ENCODE assay signal across 16 mouse cellular contexts in the genomic region with DNA sequence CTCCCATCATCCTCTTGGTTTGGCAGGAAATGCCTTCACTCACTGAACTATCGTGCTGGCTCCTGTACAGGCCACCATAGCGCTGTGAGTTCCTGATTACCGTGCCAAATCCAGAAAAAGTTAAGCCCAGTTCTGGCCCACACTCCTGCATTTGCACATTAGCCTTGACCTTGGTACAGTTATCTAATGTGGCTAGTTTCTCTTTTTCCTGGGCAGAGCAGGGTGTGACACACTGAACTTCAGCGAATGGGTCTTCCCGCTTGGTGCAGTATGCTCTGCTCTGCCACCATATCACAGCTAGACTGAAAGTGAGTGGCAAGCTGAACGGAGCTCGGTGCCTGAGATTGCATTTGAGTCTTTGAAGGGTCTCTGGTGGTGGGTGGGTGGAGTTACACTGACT. TPM values are rescaled to one million over a fixed set of nuclear protein-coding genes. Genes with fewer than 3 reads are reported as not detected.
DNase-seq lines count a peak whose midpoint lies in the region; ATAC-seq and TF ChIP-seq lines count a peak whose summit lies in the region.
"Had no signal": no experiment of that assay in that cellular context is flagged by ENCODE, and none has a peak within 500 bp of the region (broad histone marks: within the 10 kb centered on the region; RNA-seq: fewer than 3 reads in every experiment).

No protein-coding gene starts in this region.

- peak; percentile 24 for ATAC-seq in lung, embryonic 14.5 days (ENCODE audit: insufficient read depth)

- no peak overlapping the region for H3K4me3 ChIP-seq in lung, embryonic 14.5 days (ENCODE audit: low read depth, low read length)
- H3K4me3 ChIP-seq in thymus, adult 2 months (ENCODE audit: control insufficient read depth, insufficient read depth, low read length), result no peak overlapping the region
- H3K4me3 ChIP-seq: forebrain, embryonic 12.5 days; heart, embryonic 13.5 days; limb, embryonic 12.5 days; neural tube, embryonic 12.5 days had no signal

- no peaks in the 10 kb centered on the region; the same call in 1 of the 2 replicates for H3K4me1 ChIP-seq in lung, embryonic 14.5 days (ENCODE audit: insufficient read depth)
- no peaks in the 10 kb centered on the region for H3K4me1 ChIP-seq in thymus, adult 2 months (replicated peaks; ENCODE audit: control insufficient read depth, insufficient read depth, low read length)
- H3K4me1 ChIP-seq: forebrain, embryonic 12.5 days had no signal

- DNase-seq in heart, adult 11 months, result peak; percentile 93
- DNase-seq in heart, adult 9 months (ENCODE audit: low spot score in 2 of 2), result no peak
- DNase-seq in lung, embryonic 14.5 days, result no peak
- DNase-seq in lung, postnatal 14 days, result no peak
- peak; percentile 52 for DNase-seq in adipocyte (ENCODE audit: low spot score)
- peak; percentile 59 to 71 for DNase-seq in kidney, postnatal 36 days
- DNase-seq in thymus, adult 2 months, result no peak
- DNase-seq in embryo, embryonic 10.5 days (ENCODE audit: low spot score), result no peak
- DNase-seq: cerebellum, adult 9-10 months; gastrocnemius, postnatal 14 days; layer of hippocampus, adult 9-11 months; right cerebral cortex, postnatal 4 days had no signal

- no peaks in the 10 kb centered on the region for H3K36me3 ChIP-seq in lung, embryonic 14.5 days (ENCODE audit: insufficient read depth)
- no peaks in the 10 kb centered on the region for H3K36me3 ChIP-seq in thymus, adult 2 months (ENCODE audit: control insufficient read depth, insufficient read depth, low read length)
- H3K36me3 ChIP-seq: forebrain, embryonic 12.5 days; heart, embryonic 13.5 days; limb, embryonic 12.5 days; neural tube, embryonic 12.5 days had no signal

- no peak for TF ChIP-seq POLR2A in thymus, adult 2 months (IDR thresholded peaks at IDR 0.05; ENCODE audit: control insufficient read depth, extremely low read depth, insufficient read depth, low read length, poor library complexity)

- WGBS in lung, embryonic 14.5 days, result 64% methylated on average over 7 of the region's 7 CpGs
- 88% methylated on average over 7 of the region's 7 CpGs for WGBS in thymus, adult 2 months

- H3K9ac ChIP-seq in lung, embryonic 14.5 days, result no peak overlapping the region
- H3K9ac ChIP-seq: forebrain, embryonic 12.5 days; heart, embryonic 13.5 days; limb, embryonic 12.5 days; neural tube, embryonic 12.5 days had no signal

- no peaks in the 10 kb centered on the region for H3K27me3 ChIP-seq in lung, embryonic 14.5 days (ENCODE audit: insufficient read depth, low read length)
- H3K27me3 ChIP-seq in thymus, adult 2 months (ENCODE audit: control insufficient read depth, insufficient read depth, low read length), result no peaks in the 10 kb centered on the region
- H3K27me3 ChIP-seq: forebrain, embryonic 12.5 days; heart, embryonic 13.5 days; limb, embryonic 12.5 days; neural tube, embryonic 12.5 days had no signal

- peak; percentile 21; the same call in 1 of the 2 replicates for TF ChIP-seq CTCF in lung, embryonic 14.5 days (IDR thresholded peaks at IDR 0.05; ENCODE audit: low read depth)
- no peak for TF ChIP-seq CTCF in thymus, adult 2 months (IDR thresholded peaks at IDR 0.05; ENCODE audit: borderline replicate concordance, control insufficient read depth, extremely low read depth, insufficient read depth, low read length, poor library complexity)

- H3K9me3 ChIP-seq in lung, embryonic 14.5 days (ENCODE audit: low read depth, low read length), result no peaks in the 10 kb centered on the region
- H3K9me3 ChIP-seq: forebrain, embryonic 12.5 days; heart, embryonic 13.5 days; limb, embryonic 12.5 days; neural tube, embryonic 12.5 days had no signal

- H3K4me2 ChIP-seq in lung, embryonic 14.5 days, result no peak overlapping the region
- H3K4me2 ChIP-seq: forebrain, embryonic 12.5 days; heart, embryonic 13.5 days; limb, embryonic 12.5 days; neural tube, embryonic 12.5 days had no signal

- H3K27ac ChIP-seq in lung, embryonic 14.5 days (ENCODE audit: low read depth), result no peak overlapping the region
- H3K27ac ChIP-seq in thymus, adult 2 months (ENCODE audit: control insufficient read depth, insufficient read depth, low read length), result no peak overlapping the region
- H3K27ac ChIP-seq: forebrain, embryonic 12.5 days; heart, embryonic 13.5 days; limb, embryonic 12.5 days; neural tube, embryonic 12.5 days had no signal

RNA-seq across cellular contexts. Expression of a gene that starts 55.8 kb away (rescaled TPM):
- polyA plus RNA-seq in lung, embryonic 14.5 days (2014; fragmentation: Nextera tagmentation; extraction: Ambion mirVana), result 23.3 and 24.5 TPM in 2 replicates
- polyA plus RNA-seq in thymus, adult 2 months (2012; rRNA removed), result 5.7 and 6.3 TPM in 2 replicates

Comparison
In these comparisons a context has a peak if more than half of its experiments do, and no peak if none do; other contexts are left out.
1. DNase-seq: peak in heart, adult 11 months (single experiment), adipocyte (single experiment) and kidney, postnatal 36 days (2 of 2); none in heart, adult 9 months (0 of 2), lung, embryonic 14.5 days (single experiment), lung, postnatal 14 days (single experiment), thymus, adult 2 months (single experiment) and embryo, embryonic 10.5 days (single experiment).